Mouse (Mus musculus): ENCODE results near the gene Med17. TPM values are rescaled to one million over a fixed set of nuclear protein-coding genes. Genes with fewer than 3 reads are reported as not detected.

Med17 gene
- polyA plus RNA-seq, 1 experiment from 2014 or later: 37.0 TPM

GRCm38 (mm10) chr9:15297112-15297511 is 17.4 kb upstream of the Med17 start:
- H3K27ac ChIP-seq (ENCODE audit: low read length): peak overlapping the region; percentile 73
- peak; percentile 87 for ATAC-seq (ENCODE audit: low FRiP score, low TSS enrichment)
- 71% methylated on average over 7 of the region's 7 CpGs for WGBS
- H3K36me3 ChIP-seq (ENCODE audit: insufficient read depth, low read length): 0 out of 2 replicates have a peak, but pooled peaks cover 6% of the 10 kb centered on the region
- no peak overlapping the region for H3K4me3 ChIP-seq (ENCODE audit: low read length)
- H3K4me1 ChIP-seq (ENCODE audit: insufficient read depth, low read length): peaks cover 9% of the 10 kb centered on the region; the same call in 1 of the 2 replicates
- H3K27me3 ChIP-seq (ENCODE audit: insufficient read depth, low read length): no peaks in the 10 kb centered on the region
- H3K9ac ChIP-seq (replicated peaks; ENCODE audit: low read length): no peak overlapping the region
- H3K4me2 ChIP-seq (replicated peaks; ENCODE audit: low read depth, low read length): no peak overlapping the region
- no peaks in the 10 kb centered on the region for H3K9me3 ChIP-seq (ENCODE audit: low read length)

DNA sequence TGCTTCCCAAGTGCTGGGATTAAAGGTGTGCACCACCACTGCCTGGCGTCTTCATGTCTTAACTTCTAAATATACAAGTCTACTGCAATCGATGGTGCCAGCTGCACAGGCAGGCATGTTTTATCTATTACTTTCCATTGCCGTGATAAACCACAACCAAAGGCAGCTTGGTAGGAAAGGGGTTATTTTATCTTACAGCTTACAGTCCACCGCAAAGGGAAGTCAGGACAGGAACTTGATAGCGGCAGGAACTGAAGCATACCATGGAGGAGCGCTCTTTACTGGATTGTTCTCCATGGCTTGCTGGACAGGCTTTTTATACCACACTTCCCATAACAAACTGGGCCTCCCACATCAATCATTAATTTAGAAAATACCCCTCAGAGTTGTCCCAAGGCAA is 9.5 kb upstream of the Med17 start:
- Histone ChIP-seq H3K27ac (ENCODE audit: low read length) (no peak overlapping the region), H3K36me3 (ENCODE audit: insufficient read depth, low read length) (peaks cover 13% of the 10 kb centered on the region; the same call in 1 of the 2 replicates), H3K9ac (replicated peaks; ENCODE audit: low read length) (no peak overlapping the region), H3K9me3 (ENCODE audit: low read length) (no peaks in the 10 kb centered on the region), H3K4me2 (replicated peaks; ENCODE audit: low read depth, low read length) (no peak overlapping the region), H3K27me3 (ENCODE audit: insufficient read depth, low read length) (no peaks in the 10 kb centered on the region), H3K4me1 (ENCODE audit: insufficient read depth, low read length) (no peaks in the 10 kb centered on the region), H3K4me3 (ENCODE audit: low read length) (no peak overlapping the region)
- WGBS: 72% methylated on average over 6 of the region's 6 CpGs
- ATAC-seq (ENCODE audit: low FRiP score, low TSS enrichment): no peak

DNA sequence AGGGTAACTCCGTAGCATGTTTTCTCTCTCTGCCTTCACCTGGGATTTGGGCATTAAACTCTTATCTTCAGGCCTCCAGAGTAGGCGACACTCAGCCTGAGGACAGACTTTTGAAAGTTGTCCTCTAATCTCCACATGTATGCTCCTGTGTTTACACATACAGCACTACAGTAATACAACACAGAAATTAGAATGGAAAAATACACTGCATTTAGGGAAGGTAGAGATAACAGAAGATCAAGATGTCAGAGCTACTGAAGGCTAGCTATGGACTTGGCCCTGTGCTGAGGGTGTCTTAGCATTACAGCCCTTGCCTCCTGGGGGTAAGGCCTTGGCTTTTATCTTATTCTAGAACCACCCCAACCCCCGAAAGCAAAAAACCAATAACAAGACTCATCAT is 8.7 kb upstream of the Med17 start:
- WGBS: 83% methylated on average over 3 of the region's 3 CpGs
- no peaks in the 10 kb centered on the region for H3K4me1 ChIP-seq (ENCODE audit: insufficient read depth, low read length)
- H3K36me3 ChIP-seq (ENCODE audit: insufficient read depth, low read length): peaks cover 13% of the 10 kb centered on the region; the same call in 1 of the 2 replicates
- H3K9me3 ChIP-seq (ENCODE audit: low read length): no peaks in the 10 kb centered on the region
- no peak overlapping the region for H3K4me3 ChIP-seq (ENCODE audit: low read length)
- no peak overlapping the region for H3K27ac ChIP-seq (ENCODE audit: low read length)
- no peak for ATAC-seq (ENCODE audit: low FRiP score, low TSS enrichment)
- H3K9ac ChIP-seq (replicated peaks; ENCODE audit: low read length): no peak overlapping the region
- H3K27me3 ChIP-seq (ENCODE audit: insufficient read depth, low read length): no peaks in the 10 kb centered on the region
- no peak overlapping the region for H3K4me2 ChIP-seq (replicated peaks; ENCODE audit: low read depth, low read length)

- Histone ChIP-seq H3K9ac (replicated peaks; ENCODE audit: low read length) (no peak overlapping the region), H3K4me3 (ENCODE audit: low read length) (no peak overlapping the region), H3K27ac (ENCODE audit: low read length) (no peak overlapping the region), H3K9me3 (ENCODE audit: low read length) (no peaks in the 10 kb centered on the region), H3K4me1 (ENCODE audit: insufficient read depth, low read length) (no peaks in the 10 kb centered on the region), H3K27me3 (ENCODE audit: insufficient read depth, low read length) (no peaks in the 10 kb centered on the region), H3K4me2 (replicated peaks; ENCODE audit: low read depth, low read length) (no peak overlapping the region), H3K36me3 (ENCODE audit: insufficient read depth, low read length) (peaks cover 12% of the 10 kb centered on the region; the same call in 1 of the 2 replicates)
- 63% methylated on average over 6 of the region's 6 CpGs for WGBS
- no peak for ATAC-seq (ENCODE audit: low FRiP score, low TSS enrichment)
Measured at GRCm38 (mm10) chr9:15287846-15288245, 8.1 kb upstream of the Med17 start.

DNA sequence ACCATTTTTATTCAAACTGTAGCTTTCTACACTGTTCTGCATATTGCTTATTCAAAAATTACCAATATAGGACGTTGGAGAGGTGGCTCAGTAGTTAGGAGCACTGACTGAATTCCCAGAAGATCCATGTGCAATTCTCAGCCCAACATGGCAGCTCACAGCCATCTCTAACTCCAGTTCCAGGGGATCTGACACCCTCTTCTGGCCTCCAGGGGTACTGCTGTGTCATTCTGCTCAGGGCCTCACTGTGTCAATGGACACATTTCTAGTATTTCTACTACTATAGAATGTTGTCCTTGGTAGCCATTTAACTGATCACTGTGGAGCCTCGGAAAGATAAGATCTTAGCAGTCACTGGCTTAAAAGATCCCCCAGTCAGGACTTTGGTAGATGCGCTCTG is 5.7 kb upstream of the Med17 start:
- ATAC-seq (ENCODE audit: low FRiP score, low TSS enrichment): no peak
- peaks cover 4% of the 10 kb centered on the region; the same call in 1 of the 2 replicates for H3K36me3 ChIP-seq (ENCODE audit: insufficient read depth, low read length)
- no peaks in the 10 kb centered on the region for H3K27me3 ChIP-seq (ENCODE audit: insufficient read depth, low read length)
- no peak overlapping the region for H3K9ac ChIP-seq (replicated peaks; ENCODE audit: low read length)
- no peak overlapping the region for H3K4me2 ChIP-seq (replicated peaks; ENCODE audit: low read depth, low read length)
- H3K9me3 ChIP-seq (ENCODE audit: low read length): no peaks in the 10 kb centered on the region
- H3K27ac ChIP-seq (ENCODE audit: low read length): no peak overlapping the region
- WGBS: 67% methylated on average over 3 of the region's 3 CpGs
- H3K4me1 ChIP-seq (ENCODE audit: insufficient read depth, low read length): peaks cover 6% of the 10 kb centered on the region
- no peak overlapping the region for H3K4me3 ChIP-seq (ENCODE audit: low read length)

DNA sequence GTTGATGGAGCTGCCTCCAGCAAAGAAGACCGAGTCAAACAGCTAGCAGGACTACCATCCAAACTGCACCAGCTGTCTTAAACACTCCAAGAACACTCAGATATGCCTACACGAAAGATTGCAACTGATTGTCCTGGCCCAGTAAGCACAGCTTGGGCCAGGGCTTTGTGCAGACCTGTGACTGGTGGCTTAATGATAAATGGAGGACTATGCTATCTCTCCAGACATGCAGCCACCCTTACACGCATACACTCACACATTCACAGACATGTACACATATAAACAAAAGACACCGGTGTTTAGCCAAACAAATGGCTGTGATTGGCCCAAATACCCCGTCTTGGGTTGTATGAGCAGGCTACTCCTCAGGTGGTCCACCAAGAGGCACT is 754 bp upstream of the Med17 start:
- Histone ChIP-seq H3K36me3 (ENCODE audit: insufficient read depth, low read length) (peaks cover 13% of the 10 kb centered on the region), H3K4me3 (ENCODE audit: low read length) (peak overlapping the region; percentile 96), H3K27me3 (ENCODE audit: insufficient read depth, low read length) (no peaks in the 10 kb centered on the region), H3K9me3 (ENCODE audit: low read length) (no peaks in the 10 kb centered on the region), H3K4me2 (replicated peaks; ENCODE audit: low read depth, low read length) (peak overlapping the region; percentile 71), H3K4me1 (ENCODE audit: insufficient read depth, low read length) (peaks cover 20% of the 10 kb centered on the region), H3K9ac (replicated peaks; ENCODE audit: low read length) (peak overlapping the region; percentile 96), H3K27ac (ENCODE audit: low read length) (peak overlapping the region; percentile 63)
- ATAC-seq (ENCODE audit: low FRiP score, low TSS enrichment): 0 out of 2 replicates have a peak, but pooled peaks have one; percentile 21
- 47% methylated on average over 5 of the region's 5 CpGs for WGBS

DNA sequence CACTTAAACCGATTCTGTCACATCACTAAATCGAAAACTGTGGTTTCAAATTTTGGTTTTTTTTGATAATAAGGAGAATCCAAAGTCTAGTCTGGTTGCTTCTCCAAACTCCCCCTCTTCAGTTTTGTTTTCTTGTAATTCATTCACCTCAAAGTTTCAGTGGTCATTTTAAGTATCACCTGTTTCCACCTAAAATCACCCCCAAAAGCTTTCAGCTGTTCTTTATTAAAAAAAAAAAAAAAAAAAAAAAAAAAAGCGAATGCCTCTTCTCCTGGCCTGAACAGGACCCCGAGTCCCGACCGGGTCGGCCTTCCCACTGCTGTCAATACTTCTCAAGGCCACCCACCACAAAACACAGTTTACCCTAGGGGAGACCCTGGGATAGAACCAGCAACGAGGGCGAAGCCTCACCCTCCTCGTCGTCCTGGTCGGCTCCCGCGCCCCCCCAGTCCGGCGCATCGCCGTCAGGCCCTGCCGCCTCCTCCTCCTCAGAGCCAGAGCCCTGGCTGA is 537 bp downstream of the Med17 start:
- Histone ChIP-seq H3K9ac (replicated peaks; ENCODE audit: low read length) (peak overlapping the region; percentile 96), H3K4me3 (ENCODE audit: low read length) (peak overlapping the region; percentile 96), H3K4me2 (replicated peaks; ENCODE audit: low read depth, low read length) (peak overlapping the region; percentile 71), H3K36me3 (ENCODE audit: insufficient read depth, low read length) (peaks cover 25% of the 10 kb centered on the region), H3K27ac (ENCODE audit: low read length) (peak overlapping the region; percentile 88), H3K27me3 (ENCODE audit: insufficient read depth, low read length) (no peaks in the 10 kb centered on the region), H3K4me1 (ENCODE audit: insufficient read depth, low read length) (peaks cover 20% of the 10 kb centered on the region), H3K9me3 (ENCODE audit: low read length) (no peaks in the 10 kb centered on the region)
- 8% methylated on average over 19 of the region's 19 CpGs for WGBS
- no peak; the same call in 1 of the 2 replicates for ATAC-seq (ENCODE audit: low FRiP score, low TSS enrichment)

DNA sequence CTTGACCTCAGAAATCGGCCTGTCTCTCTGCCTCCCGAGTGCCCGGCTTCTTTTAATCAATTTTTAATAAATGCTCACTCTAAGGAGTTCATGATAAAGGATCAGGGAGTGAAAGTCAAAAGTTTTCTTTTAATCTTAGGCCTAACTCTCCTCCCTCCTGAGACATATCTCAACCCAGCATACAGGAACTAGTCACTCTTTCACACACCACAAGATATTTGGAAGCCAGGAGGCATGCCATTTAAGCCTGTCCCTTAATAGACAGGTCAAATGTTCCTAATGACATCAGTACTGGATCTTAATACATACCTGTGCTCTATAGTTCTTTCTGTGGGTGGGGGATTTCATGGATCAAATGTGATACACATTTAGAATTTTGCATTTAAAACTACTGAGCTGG is 1.4 kb downstream of the Med17 start:
- no peak for ATAC-seq (ENCODE audit: low FRiP score, low TSS enrichment)

GRCm38 (mm10) chr9:15276855-15277254 is 2.9 kb downstream of the Med17 start:
- H3K9ac ChIP-seq (replicated peaks; ENCODE audit: low read length): no peak overlapping the region
- ATAC-seq (ENCODE audit: low FRiP score, low TSS enrichment): no peak
- H3K36me3 ChIP-seq (ENCODE audit: insufficient read depth, low read length): peaks cover 47% of the 10 kb centered on the region
- no peak overlapping the region for H3K4me3 ChIP-seq (ENCODE audit: low read length)
- WGBS: 91% methylated on average over 4 of the region's 4 CpGs
- H3K9me3 ChIP-seq (ENCODE audit: low read length): no peaks in the 10 kb centered on the region
- no peak overlapping the region for H3K4me2 ChIP-seq (replicated peaks; ENCODE audit: low read depth, low read length)
- no peak overlapping the region for H3K27ac ChIP-seq (ENCODE audit: low read length)
- H3K27me3 ChIP-seq (ENCODE audit: insufficient read depth, low read length): no peaks in the 10 kb centered on the region
- H3K4me1 ChIP-seq (ENCODE audit: insufficient read depth, low read length): peaks cover 20% of the 10 kb centered on the region

More for the DNA sequence above, 1.4 kb downstream of the Med17 start:
- H3K36me3 ChIP-seq (ENCODE audit: insufficient read depth, low read length): peaks cover 33% of the 10 kb centered on the region
- 92% methylated on average over 3 of the region's 3 CpGs for WGBS
- H3K4me1 ChIP-seq (ENCODE audit: insufficient read depth, low read length): peaks cover 20% of the 10 kb centered on the region
- H3K27ac ChIP-seq (ENCODE audit: low read length): no peak overlapping the region
- H3K9me3 ChIP-seq (ENCODE audit: low read length): no peaks in the 10 kb centered on the region
- H3K9ac ChIP-seq (replicated peaks; ENCODE audit: low read length): no peak overlapping the region
- H3K4me3 ChIP-seq (ENCODE audit: low read length): no peak overlapping the region
- peak overlapping the region; percentile 16; the same call in 1 of the 2 replicates for H3K4me2 ChIP-seq (replicated peaks; ENCODE audit: low read depth, low read length)
- H3K27me3 ChIP-seq (ENCODE audit: insufficient read depth, low read length): no peaks in the 10 kb centered on the region

GRCm38 (mm10) chr9:15273981-15274380 is 5.8 kb downstream of the Med17 start:
- H3K27ac ChIP-seq (ENCODE audit: low read length): no peak overlapping the region
- H3K4me1 ChIP-seq (ENCODE audit: insufficient read depth, low read length): peaks cover 10% of the 10 kb centered on the region
- H3K4me3 ChIP-seq (ENCODE audit: low read length): no peak overlapping the region
- H3K36me3 ChIP-seq (ENCODE audit: insufficient read depth, low read length): peaks cover 75% of the 10 kb centered on the region
- H3K27me3 ChIP-seq (ENCODE audit: insufficient read depth, low read length): no peaks in the 10 kb centered on the region
- 93% methylated on average over 2 of the region's 2 CpGs for WGBS
- H3K9me3 ChIP-seq (ENCODE audit: low read length): no peaks in the 10 kb centered on the region
- no peak overlapping the region for H3K4me2 ChIP-seq (replicated peaks; ENCODE audit: low read depth, low read length)
- no peak overlapping the region for H3K9ac ChIP-seq (replicated peaks; ENCODE audit: low read length)
- no peak for ATAC-seq (ENCODE audit: low FRiP score, low TSS enrichment)

Data from kidney, embryonic 16.5 days (tissue).